Mouse (Mus musculus) kidney, embryonic 16.5 days (tissue): ENCODE measurements around the gene Nipa2. TPM values are rescaled to one million over a fixed set of nuclear protein-coding genes. Genes with fewer than 3 reads are reported as not detected.
A peak's percentile ranks its signal among the peaks of the same experiment; 100 is the strongest.

ENCODE experiments used
- ATAC-seq: fragments of 200-750 bp; cut with Nextera tagmentation; 2 replicates; pipeline ENCODE4 v1.8.0; 2017; ENCODE audit warnings: moderate TSS enrichment; ENCODE audit not compliant: low FRiP score, low TSS enrichment
- H3K27ac ChIP-seq: fragments of 300-500 bp; sonication (generic); 2 replicates; pipeline ENCODE4 v1.5.1; 2014; ENCODE audit warnings: low read length
- H3K27me3 ChIP-seq: fragments of 300-500 bp; sonication (generic); 2 replicates; pipeline ENCODE4 v1.6.1; 2014; ENCODE audit warnings: low read length, control low read depth, mixed read lengths; ENCODE audit not compliant: insufficient read depth
- H3K36me3 ChIP-seq: fragments of 300-500 bp; sonication (generic); 2 replicates; pipeline ENCODE4 v1.6.1; 2014; ENCODE audit warnings: low read length, control low read depth, mixed read lengths; ENCODE audit not compliant: insufficient read depth
- H3K4me1 ChIP-seq: fragments of 300-500 bp; sonication (generic); 2 replicates; pipeline ENCODE4 v1.6.1; 2014; ENCODE audit warnings: low read length, control low read depth, mixed read lengths; ENCODE audit not compliant: insufficient read depth
- H3K4me2 ChIP-seq: fragments of 300-500 bp; sonication (generic); replicated peaks from 2 replicates; pipeline ENCODE4 v1.6.1; 2014; ENCODE audit warnings: low read depth, low read length
- H3K4me3 ChIP-seq: fragments of 300-500 bp; sonication (generic); 2 replicates; pipeline ENCODE4 v1.5.1; 2014; ENCODE audit warnings: mild to moderate bottlenecking, low read length
- H3K9ac ChIP-seq: fragments of 300-500 bp; sonication (generic); replicated peaks from 2 replicates; pipeline ENCODE4 v1.6.1; 2014; ENCODE audit warnings: low read length
- H3K9me3 ChIP-seq: fragments of 300-500 bp; sonication (generic); 2 replicates; pipeline ENCODE4 v1.6.1; 2016; ENCODE audit warnings: low read length, control low read depth
- WGBS: fragments of 180-500 bp; shearing (Covaris S2); extraction: QIAGEN DNeasy Blood & Tissue Kit; methylation state at CpG from one replicate; pipeline ENCODE4 v1.1.7; 2014; 5-methylcytosine and 5-hydroxymethylcytosine counted together
- polyA plus RNA-seq: library from polyadenylated mRNA; unstranded; fragments of >200 nt; fragmentation: Nextera tagmentation; extraction: Ambion mirVana; gene quantifications from 2 replicates; pipeline ENCODE4 v1.2.1, GENCODE M21; 2015

The Nipa2 gene
- 40.6 and 42.8 TPM in 2 replicates for polyA plus RNA-seq

DNA sequence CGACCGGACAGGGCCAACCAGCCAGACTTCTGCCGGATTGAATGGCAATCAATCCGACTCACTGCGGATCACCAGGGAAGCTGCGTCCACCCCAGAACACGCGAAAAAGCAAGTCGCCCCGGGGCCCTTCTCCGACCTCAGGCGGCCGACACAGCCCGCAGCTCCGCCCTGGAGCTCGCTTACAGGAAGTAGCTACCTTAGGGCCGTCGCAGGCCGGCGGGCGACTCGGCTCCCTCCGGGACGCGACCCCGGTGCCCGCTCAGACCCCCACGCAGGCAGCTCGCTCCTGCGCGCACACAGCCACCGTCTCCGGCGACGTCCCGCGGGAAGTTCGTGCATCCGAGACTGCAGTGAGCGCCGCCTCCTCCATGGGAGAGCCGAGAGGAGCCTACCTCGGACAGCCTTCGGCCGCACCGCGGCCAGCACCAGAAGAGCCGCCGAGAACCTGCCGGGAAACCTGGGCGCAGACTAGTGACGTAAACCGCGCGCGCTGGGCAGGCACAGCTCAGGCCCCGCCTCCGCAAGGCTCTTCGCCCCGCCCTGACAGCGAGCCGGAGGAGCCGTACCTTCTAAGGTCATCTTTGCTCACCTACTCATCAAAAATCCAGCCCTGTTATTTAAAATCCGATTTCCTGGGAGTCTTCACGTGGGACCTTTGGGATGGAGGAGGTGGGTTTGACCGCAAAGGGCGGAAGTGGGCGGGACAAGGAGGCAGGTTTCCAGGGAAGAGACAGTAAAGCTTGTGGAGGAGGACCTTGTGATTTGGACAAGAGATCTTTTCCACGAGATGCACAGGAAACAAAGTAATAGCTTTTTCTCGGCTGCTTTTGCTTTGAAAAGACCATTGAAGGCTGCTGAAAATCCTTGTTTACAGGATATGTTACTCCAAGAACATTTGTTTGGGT is at the start of gene Nipa2:
Nipa2 (minus strand) TSS at position 473 of the 905 bp plus-strand sequence.
- Histone ChIP-seq H3K4me1 (peaks cover 12% of the 10 kb centered on the region), H3K27ac (peak within 1 kb of the TSS; percentile 89), H3K9ac (peak within 1 kb of the TSS; percentile 80), H3K4me2 (peak within 1 kb of the TSS; percentile 69), H3K9me3 (no peaks in the 10 kb centered on the region), H3K36me3 (no peaks in the 10 kb centered on the region), H3K4me3 (peak within 1 kb of the TSS; percentile 73), H3K27me3 (no peaks in the 10 kb centered on the region)
- under 1% methylated on average over 70 of the region's 70 CpGs for WGBS
- peak; percentile 99 for ATAC-seq

- Histone ChIP-seq H3K36me3 (no peaks in the 10 kb centered on the region), H3K27me3 (no peaks in the 10 kb centered on the region), H3K4me2 (no peak overlapping the region), H3K9ac (no peak overlapping the region), H3K9me3 (no peaks in the 10 kb centered on the region), H3K27ac (no peak overlapping the region), H3K4me3 (no peak overlapping the region), H3K4me1 (no peaks in the 10 kb centered on the region)
- no peak for ATAC-seq
Observed at GRCm38 (mm10) chr7:56011018-56011333, 48.7 kb upstream of the Nipa2 start.

- ATAC-seq: no peak
- no peaks in the 10 kb centered on the region for H3K4me1 ChIP-seq
- WGBS: 70% methylated on average over 4 of the region's 4 CpGs
- H3K36me3 ChIP-seq: no peaks in the 10 kb centered on the region
- H3K9me3 ChIP-seq: no peaks in the 10 kb centered on the region
- no peak overlapping the region for H3K9ac ChIP-seq
- no peak overlapping the region for H3K27ac ChIP-seq
- H3K4me3 ChIP-seq: no peak overlapping the region
- no peak overlapping the region for H3K4me2 ChIP-seq
- H3K27me3 ChIP-seq: no peaks in the 10 kb centered on the region
Observed at GRCm38 (mm10) chr7:56010318-56011017, 48.2 kb upstream of the Nipa2 start.

DNA sequence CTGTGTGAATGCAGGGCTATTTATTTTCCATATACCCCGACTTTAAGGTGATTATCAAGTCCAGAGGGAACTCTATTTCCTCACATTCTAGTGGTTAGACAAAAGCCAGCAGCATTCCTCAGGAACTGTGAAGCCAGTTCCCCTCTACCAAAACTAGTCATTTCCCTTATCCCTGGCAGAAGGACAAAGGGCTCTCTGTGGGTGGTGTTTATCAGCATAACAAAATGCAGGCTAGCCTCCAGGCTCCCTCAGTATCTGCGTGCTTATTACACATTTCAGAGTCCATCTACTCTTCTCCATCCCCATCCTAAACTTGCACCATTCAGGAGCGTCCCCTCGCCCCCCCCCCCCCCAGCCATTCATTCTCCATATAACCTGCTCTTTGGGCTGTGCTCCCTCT is 36.7 kb upstream of the Nipa2 start:
- Histone ChIP-seq H3K4me1 (no peaks in the 10 kb centered on the region), H3K36me3 (no peaks in the 10 kb centered on the region), H3K4me3 (no peak overlapping the region), H3K27ac (no peak overlapping the region), H3K4me2 (no peak overlapping the region), H3K27me3 (no peaks in the 10 kb centered on the region), H3K9me3 (no peaks in the 10 kb centered on the region), H3K9ac (no peak overlapping the region)
- ATAC-seq: no peak
- 19% methylated on average over 4 of the region's 4 CpGs for WGBS

DNA sequence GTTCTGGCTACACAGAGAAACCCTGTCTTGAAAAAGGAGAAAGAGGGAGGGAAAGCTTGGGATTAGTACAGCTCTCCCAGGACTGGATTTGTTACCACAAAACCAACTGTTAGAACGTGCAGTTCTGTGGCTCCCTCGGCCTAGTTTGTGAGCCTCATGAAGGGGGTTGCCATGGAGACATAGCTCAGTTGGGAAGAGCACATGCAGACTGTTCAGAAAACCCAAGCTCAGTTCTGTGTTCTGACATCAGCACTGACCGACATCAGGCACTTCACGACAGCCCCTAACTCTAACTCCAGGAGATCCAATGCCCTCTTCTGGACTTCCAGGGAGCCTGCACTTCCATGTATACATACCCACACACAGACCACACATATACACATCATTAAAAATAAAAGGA is 32.7 kb upstream of the Nipa2 start:
- no peaks in the 10 kb centered on the region for H3K27me3 ChIP-seq
- no peak for ATAC-seq
- no peaks in the 10 kb centered on the region for H3K4me1 ChIP-seq
- no peak overlapping the region for H3K4me3 ChIP-seq
- WGBS: 64% methylated on average over 4 of the region's 4 CpGs
- no peak overlapping the region for H3K9ac ChIP-seq
- H3K27ac ChIP-seq: no peak overlapping the region
- H3K36me3 ChIP-seq: no peaks in the 10 kb centered on the region
- H3K4me2 ChIP-seq: no peak overlapping the region
- no peaks in the 10 kb centered on the region for H3K9me3 ChIP-seq

GRCm38 (mm10) chr7:55991858-55992257 is 29.6 kb upstream of the Nipa2 start:
- H3K36me3 ChIP-seq: no peaks in the 10 kb centered on the region
- H3K27me3 ChIP-seq: no peaks in the 10 kb centered on the region
- WGBS: 88% methylated on average over 7 of the region's 7 CpGs
- no peak overlapping the region for H3K9ac ChIP-seq
- H3K4me2 ChIP-seq: no peak overlapping the region
- H3K4me3 ChIP-seq: no peak overlapping the region
- no peaks in the 10 kb centered on the region for H3K4me1 ChIP-seq
- no peaks in the 10 kb centered on the region for H3K9me3 ChIP-seq
- ATAC-seq: no peak
- H3K27ac ChIP-seq: no peak overlapping the region

DNA sequence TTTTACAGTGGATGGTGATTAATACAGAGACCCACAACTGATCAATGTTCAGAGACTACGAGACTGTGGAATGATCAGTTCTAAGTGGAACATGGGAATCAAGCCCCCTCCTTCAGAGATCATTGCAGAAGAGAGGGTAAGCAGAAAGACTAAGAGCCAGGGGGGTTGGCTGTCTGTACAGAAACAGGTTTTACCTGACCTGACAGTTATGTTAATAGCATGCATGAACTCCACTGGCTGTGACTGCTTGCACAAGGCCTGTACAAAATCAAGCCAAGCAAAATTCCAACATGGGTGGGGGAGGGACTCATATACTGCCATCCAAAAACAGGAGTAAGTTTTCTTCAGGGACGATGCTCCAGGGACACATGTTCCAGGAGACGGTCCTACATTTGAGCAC is 28.9 kb upstream of the Nipa2 start:
- Histone ChIP-seq H3K9ac (no peak overlapping the region), H3K4me2 (no peak overlapping the region), H3K9me3 (no peaks in the 10 kb centered on the region), H3K4me1 (no peaks in the 10 kb centered on the region), H3K4me3 (no peak overlapping the region), H3K27me3 (no peaks in the 10 kb centered on the region), H3K36me3 (no peaks in the 10 kb centered on the region), H3K27ac (no peak overlapping the region)
- no peak for ATAC-seq
- WGBS: 93% methylated on average over 3 of the region's 3 CpGs

DNA sequence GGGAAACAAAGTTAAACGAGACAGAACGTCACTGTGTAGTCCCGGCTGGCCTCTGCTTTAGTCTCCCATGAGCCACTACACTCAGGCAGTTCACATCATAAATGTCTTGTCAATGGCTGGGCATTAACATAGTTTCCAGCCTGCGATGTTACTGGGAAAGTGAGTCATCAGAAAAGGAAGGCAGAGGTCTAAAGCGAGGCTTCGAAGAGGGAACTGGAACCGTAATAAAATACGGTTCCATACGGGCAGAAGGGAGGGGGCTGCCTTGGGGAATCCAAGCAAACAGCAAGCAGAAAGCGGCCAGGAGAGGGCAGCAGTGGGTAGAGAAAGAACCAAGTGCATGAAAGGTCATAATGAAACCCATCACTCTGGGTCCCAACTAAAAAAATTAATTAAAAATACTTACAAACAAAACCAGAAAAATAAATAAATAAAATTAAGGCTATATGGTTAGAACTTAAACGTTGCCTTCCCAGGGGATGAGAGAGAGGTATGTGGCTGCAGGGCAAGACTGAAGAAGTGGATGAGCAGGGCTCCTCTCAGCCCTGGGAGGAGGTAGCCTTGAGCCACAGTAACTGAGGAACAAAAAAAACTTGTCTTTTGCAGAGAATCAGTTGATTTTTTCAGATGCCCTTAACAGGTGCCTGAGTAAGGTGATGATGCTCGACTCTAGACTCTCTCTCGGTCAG is 24.4 kb upstream of the Nipa2 start:
- 25% methylated on average over 13 of the region's 13 CpGs for WGBS
- H3K9ac ChIP-seq: 0 out of 2 replicates have a peak overlapping the region, but pooled peaks have one; percentile 44
- peak overlapping the region; percentile 28 for H3K4me3 ChIP-seq
- no peaks in the 10 kb centered on the region for H3K9me3 ChIP-seq
- peak overlapping the region; percentile 45 for H3K4me2 ChIP-seq
- ATAC-seq: peak; percentile 75
- no peaks in the 10 kb centered on the region for H3K27me3 ChIP-seq
- H3K36me3 ChIP-seq: no peaks in the 10 kb centered on the region
- no peaks in the 10 kb centered on the region for H3K4me1 ChIP-seq
- H3K27ac ChIP-seq: no peak overlapping the region

DNA sequence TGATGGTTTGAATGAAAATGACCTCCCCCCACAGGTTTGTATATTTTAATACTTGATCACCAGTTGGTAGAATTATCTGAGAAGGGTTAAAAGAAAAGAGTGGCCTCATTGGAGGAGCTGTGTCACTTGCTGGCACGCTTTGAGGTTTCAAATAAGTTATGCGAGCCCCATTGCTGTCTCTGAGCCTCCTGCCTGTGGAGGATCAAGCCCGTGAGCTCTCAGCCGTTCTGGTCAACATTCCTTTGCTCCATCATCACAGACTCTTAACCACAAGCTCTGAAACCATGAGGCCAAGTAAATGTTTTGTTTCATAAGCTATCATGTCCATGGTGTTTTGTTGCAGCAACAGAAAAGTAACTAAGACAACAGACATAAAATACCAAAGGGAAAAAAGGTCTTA is 22.5 kb upstream of the Nipa2 start:
- WGBS: 76% methylated on average over 4 of the region's 4 CpGs
- no peak overlapping the region for H3K4me2 ChIP-seq
- no peak overlapping the region for H3K9ac ChIP-seq
- ATAC-seq: no peak
- H3K4me3 ChIP-seq: no peak overlapping the region
- H3K27ac ChIP-seq: no peak overlapping the region
- H3K27me3 ChIP-seq: no peaks in the 10 kb centered on the region
- no peaks in the 10 kb centered on the region for H3K9me3 ChIP-seq
- H3K4me1 ChIP-seq: no peaks in the 10 kb centered on the region
- 0 out of 2 replicates have a peak, but pooled peaks cover 5% of the 10 kb centered on the region for H3K36me3 ChIP-seq
